Mouse (Mus musculus): ENCODE data around the gene S1pr3.

S1pr3 gene

DNA sequence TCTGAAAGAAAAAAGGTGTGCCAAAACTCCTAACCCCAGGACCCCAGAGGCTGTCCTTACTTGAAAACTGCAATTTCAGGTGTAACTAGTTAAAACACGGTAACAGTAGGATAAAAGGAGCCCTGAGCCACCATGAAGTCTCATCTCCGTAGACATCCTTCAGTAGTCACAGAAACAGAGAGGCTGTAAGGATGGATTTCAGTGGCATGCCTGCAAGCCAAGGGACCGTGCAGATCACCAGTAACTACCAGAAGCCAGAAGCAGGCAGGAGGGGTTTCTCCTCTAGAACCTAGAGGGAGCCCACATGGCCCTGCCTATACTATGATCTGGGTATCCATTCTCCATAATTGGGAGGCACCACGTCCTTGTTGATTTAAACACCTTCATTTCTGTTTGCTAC, 55.9 kb downstream of the S1pr3 start:
- DNase-seq: no peak

GRCm38 (mm10) chr13:51466117-51466841, 57.8 kb downstream of the S1pr3 start:
- no peak for DNase-seq

DNA sequence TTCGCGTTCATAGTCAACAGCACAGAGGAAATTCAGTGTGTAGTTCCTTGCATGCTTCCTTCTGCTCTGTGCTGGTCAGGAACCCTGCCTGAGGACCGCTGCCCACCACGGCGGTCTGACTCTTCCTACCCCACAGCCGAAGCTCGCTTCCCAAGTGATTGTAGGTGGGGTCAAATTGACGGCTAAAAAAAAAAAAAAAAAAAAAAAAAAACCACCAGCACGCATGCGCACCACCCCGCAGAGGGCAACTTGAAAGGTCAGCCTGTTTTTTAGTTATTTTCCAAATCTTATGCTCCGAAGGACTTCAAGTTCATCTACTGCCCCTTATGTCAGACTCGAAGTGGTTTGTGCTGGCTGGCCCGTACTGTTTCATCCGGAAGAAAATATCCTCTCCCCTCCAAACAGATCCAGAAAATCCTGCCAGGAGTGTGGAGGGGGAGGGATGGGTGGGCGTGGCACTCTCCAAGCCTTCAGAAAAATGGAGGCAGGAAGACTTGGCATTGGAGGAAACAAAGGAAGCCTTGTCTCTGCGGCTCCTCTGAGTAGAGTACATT, 60.3 kb downstream of the S1pr3 start:
- no peak for DNase-seq

Data from thymus, postnatal 4 days (tissue).